Mouse (Mus musculus): ENCODE measurements around the gene Kcnab3.
A peak's percentile ranks its signal among the peaks of the same experiment; 100 is the strongest.

Gene Kcnab3

GRCm38 (mm10) chr11:69371601-69372000 is 45.5 kb downstream of the Kcnab3 start:
- no peak for DNase-seq

GRCm38 (mm10) chr11:69372056-69372779 is 46.2 kb downstream of the Kcnab3 start:
- DNase-seq, result no peak

- peak in 1 of 2 experiments; percentile 15 for DNase-seq
Measured at GRCm38 (mm10) chr11:69372780-69373170, 46.7 kb downstream of the Kcnab3 start.

- DNase-seq, result no peak
Measured at GRCm38 (mm10) chr11:69373223-69373965, 47.3 kb downstream of the Kcnab3 start.

GRCm38 (mm10) chr11:69375646-69376045 is 49.6 kb downstream of the Kcnab3 start:
- no peak for DNase-seq

- DNase-seq, result no peak
Measured at GRCm38 (mm10) chr11:69377766-69378165, 51.7 kb downstream of the Kcnab3 start.

- no peak for DNase-seq
Measured at GRCm38 (mm10) chr11:69379600-69379999, 53.5 kb downstream of the Kcnab3 start.

GRCm38 (mm10) chr11:69381356-69381755 is 55.3 kb downstream of the Kcnab3 start:
- DNase-seq, result no peak
